Mouse (Mus musculus) adipose tissue, adult 10 weeks (tissue): ENCODE results near the gene Dus1l. TPM values are rescaled to one million over a fixed set of nuclear protein-coding genes. Genes with fewer than 3 reads are reported as not detected.

ENCODE experiments used
- polyA plus RNA-seq: library from polyadenylated mRNA; stranded (reverse); fragments of 350-450 nt; fragmentation: Illumina TruSeq; extraction: RNeasy Lipid Tissue Mini Kit (QIAGEN cat#74804); gene quantifications from one replicate; pipeline ENCODE4 v1.2.3, GENCODE M21; 2014; ENCODE audit warnings: low read depth, low replicate concordance

Gene Dus1l
- 30.9 TPM for polyA plus RNA-seq

DNA sequence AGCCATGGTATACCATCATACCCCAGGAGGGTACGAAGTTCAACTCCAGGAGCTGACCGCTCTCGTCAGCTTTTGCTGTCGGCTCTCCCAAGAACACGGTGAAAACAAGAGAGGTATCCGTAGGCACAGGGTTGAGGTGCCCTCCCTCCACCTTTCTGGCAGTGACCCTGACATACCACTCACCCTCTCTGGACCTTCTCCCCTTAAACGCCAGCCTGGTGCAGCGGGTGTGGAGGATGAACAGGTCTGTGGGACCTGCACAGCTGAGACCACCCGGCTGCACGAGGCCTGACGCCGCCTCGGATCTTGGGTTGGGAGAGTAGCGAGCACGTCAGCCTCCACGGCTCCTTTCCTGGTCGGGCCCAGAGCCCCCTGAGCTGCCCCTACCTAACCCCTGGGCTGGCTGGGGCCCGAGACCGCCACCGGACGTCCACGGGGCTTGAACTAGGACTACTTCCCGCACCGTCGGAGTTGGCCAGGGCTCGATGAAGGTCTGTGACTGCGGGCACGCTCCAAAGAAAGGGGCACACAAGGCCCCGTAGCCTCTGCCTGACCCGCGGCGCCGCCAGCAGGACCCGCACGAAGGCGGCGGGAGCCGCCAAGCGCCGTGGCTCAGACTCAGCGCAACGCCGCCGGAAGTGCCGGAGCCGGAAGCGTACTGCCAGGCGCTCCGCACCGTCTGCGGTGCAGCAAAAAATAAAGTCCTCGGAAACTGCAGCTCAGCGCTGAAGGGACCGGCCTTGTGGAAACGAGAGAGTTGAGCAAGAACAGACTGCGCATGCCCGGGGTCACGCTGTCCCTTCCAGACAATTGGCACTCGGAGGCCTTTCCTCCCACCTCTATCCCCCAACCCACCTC lies at the start of gene Dus1l:
Dus1l (minus strand) TSS at position 648 of the 858 bp plus-strand sequence.

GRCm38 (mm10) chr11:120823956-120824786 lies 28.0 kb upstream of the Dus1l start, which contains the start of gene Fasn:
Fasn (minus strand) TSS chr11:120824547.

GRCm38 (mm10) chr11:120784064-120784791 lies 12.0 kb downstream of the Dus1l start, which contains the start of the genes Rfng and Gps1:
Rfng (minus strand) TSS chr11:120784207.
Gps1 (plus strand) TSS chr11:120784272.

DNA sequence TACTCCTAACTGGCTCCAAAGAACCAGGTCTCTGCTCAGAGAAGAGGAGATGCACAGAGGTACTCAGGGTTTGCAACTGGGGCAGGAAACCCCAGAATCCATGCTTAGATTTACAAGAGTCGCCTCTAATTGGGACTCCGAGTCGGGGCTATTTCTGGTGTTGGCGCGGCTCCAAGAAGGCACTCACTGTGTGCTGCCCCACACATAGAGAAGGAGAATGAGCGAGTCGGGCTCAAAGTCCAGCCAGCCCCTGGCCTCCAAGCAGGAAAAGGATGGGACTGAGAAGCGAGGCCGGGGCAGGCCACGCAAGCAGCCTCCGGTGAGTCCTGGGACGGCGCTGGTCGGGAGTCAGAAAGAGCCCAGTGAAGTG lies 33.5 kb downstream of the Dus1l start, which contains the start of gene Hmga1b:
Hmga1b (plus strand) TSS at position 123 of the 370 bp plus-strand sequence.

Other genes starting within 250 kb of the Dus1l start
- 110 TPM for gene Mcrip1, start 246.7 kb downstream of the Dus1l start, polyA plus RNA-seq
- gene Ppp1r27, start 245.3 kb downstream of the Dus1l start, polyA plus RNA-seq = not detected
- 519 TPM for gene P4hb, start 223.2 kb downstream of the Dus1l start, polyA plus RNA-seq
- gene Arhgdia, start 214.8 kb downstream of the Dus1l start, polyA plus RNA-seq = 356 TPM
- gene Alyref, start 198.0 kb downstream of the Dus1l start, polyA plus RNA-seq = 39.4 TPM
- 47.3 TPM for gene Anapc11, start 198.0 kb downstream of the Dus1l start, polyA plus RNA-seq
- not detected for gene Npb, start 187.9 kb downstream of the Dus1l start, polyA plus RNA-seq
- 83.9 TPM for gene Pcyt2, start 178.5 kb downstream of the Dus1l start, polyA plus RNA-seq
- gene Sirt7, start 171.2 kb downstream of the Dus1l start, polyA plus RNA-seq = 40.4 TPM
- 66.7 TPM for gene Mafg, start 162.8 kb downstream of the Dus1l start, polyA plus RNA-seq
- 4.0 TPM for gene Pycr1, start 152.6 kb downstream of the Dus1l start, polyA plus RNA-seq
- not detected for gene Myadml2, start 148.2 kb downstream of the Dus1l start, polyA plus RNA-seq
- gene Notum, start 135.2 kb downstream of the Dus1l start, polyA plus RNA-seq = 4.7 TPM
- 76.1 TPM for gene Aspscr1, start 123.4 kb downstream of the Dus1l start, polyA plus RNA-seq
- 91.5 TPM for gene Cenpx, start 82.7 kb downstream of the Dus1l start, polyA plus RNA-seq
- 40.3 TPM for gene Lrrc45, start 82.5 kb downstream of the Dus1l start, polyA plus RNA-seq
- 11.5 TPM for gene Rac3, start 74.9 kb downstream of the Dus1l start, polyA plus RNA-seq
- gene Dcxr, start 69.1 kb downstream of the Dus1l start, polyA plus RNA-seq = 102 TPM
- 65.7 TPM for gene Cbr2, start 64.3 kb downstream of the Dus1l start, polyA plus RNA-seq
- 114 TPM for gene Hmga1b, start 33.6 kb downstream of the Dus1l start, polyA plus RNA-seq
- 25.6 TPM for gene Rfng, start 12.2 kb downstream of the Dus1l start, polyA plus RNA-seq
- 114 TPM for gene Gps1, start 12.1 kb downstream of the Dus1l start, polyA plus RNA-seq
- 426 TPM for gene Fasn, start 28.1 kb upstream of the Dus1l start, polyA plus RNA-seq
- 12.8 TPM for gene Ccdc57, start 136.5 kb upstream of the Dus1l start, polyA plus RNA-seq
- 10.3 TPM for gene Slc16a3, start 152.1 kb upstream of the Dus1l start, polyA plus RNA-seq
- 91.1 TPM for gene Csnk1d, start 194.9 kb upstream of the Dus1l start, polyA plus RNA-seq
- 1.7 TPM for gene Cd7, start 243.0 kb upstream of the Dus1l start, polyA plus RNA-seq